Mouse (Mus musculus): ENCODE measurements at regions not wholly inside any gene's neighbourhood (a gene's known extent, or its start where the extent isn't known, plus 50 kb on each side); places are given as distances from the start of the nearest gene placed in this dataset.

DNA sequence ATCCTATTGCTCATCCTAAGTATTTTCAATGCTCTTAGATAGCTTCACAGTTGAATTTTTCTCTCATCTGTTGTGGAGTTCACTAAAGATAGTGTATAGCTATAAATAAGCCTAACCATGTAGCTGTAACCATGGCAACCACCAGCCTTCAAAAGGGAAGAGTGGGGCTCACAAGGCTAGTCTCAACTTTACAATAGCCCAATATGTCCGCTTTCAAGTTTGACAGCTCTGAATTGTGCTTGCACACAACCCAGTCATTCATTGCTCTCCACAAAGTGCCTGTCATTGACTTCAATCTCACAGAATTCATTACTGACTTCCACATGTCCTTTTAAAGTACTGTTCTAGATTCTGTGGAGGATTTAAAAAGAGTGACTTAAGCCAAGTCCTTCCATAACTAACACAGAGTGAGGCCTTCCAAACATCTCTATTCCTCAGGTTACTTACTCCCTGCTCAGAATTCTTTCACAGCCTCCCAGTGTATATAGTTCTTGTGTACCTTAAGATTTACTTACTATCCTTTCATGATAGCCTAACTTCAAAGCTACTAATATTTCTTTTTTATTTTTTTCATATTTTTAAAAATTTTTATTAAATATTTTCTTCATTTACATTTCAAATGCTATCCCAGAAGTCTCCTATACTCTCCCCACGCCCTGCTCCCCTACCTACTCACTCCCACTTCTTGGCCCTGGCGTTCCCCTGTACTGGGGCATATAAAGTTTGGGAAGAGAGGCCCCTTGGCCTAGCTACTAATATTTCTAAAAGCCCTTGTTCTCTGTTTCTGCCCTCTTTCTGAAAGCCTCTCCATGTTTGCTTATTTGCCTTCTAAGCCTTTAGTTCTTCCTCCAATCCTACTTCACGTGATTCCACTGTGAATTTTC is 134.3 kb upstream of the Plppr1 start:
- H3K9ac ChIP-seq (replicated peaks; ENCODE audit: low read depth, low read length), result no peak overlapping the region
- H3K4me2 ChIP-seq (ENCODE audit: low read depth, low read length), result no peak overlapping the region
- DNase-seq (ENCODE audit: low spot score) (no peak), ATAC-seq (ENCODE audit: insufficient read depth, low read depth) (no peak)
- H3K4me1 ChIP-seq (ENCODE audit: control insufficient read depth, insufficient read depth), result no peaks in the 10 kb centered on the region
- 81% methylated on average over 4 of the region's 4 CpGs for WGBS
- no peak for TF ChIP-seq EP300 (IDR thresholded peaks at IDR 0.05; ENCODE audit: low read depth)
- no peak for TF ChIP-seq CTCF (IDR thresholded peaks at IDR 0.05; ENCODE audit: low read depth)
- H3K9me3 ChIP-seq (replicated peaks; ENCODE audit: control insufficient read depth, low read length), result no peaks in the 10 kb centered on the region
- H3K4me3 ChIP-seq (ENCODE audit: low read depth, low read length), result no peak overlapping the region
- no peaks in the 10 kb centered on the region for H3K36me3 ChIP-seq (replicated peaks; ENCODE audit: control insufficient read depth, insufficient read depth, low read length)
- H3K27me3 ChIP-seq (ENCODE audit: control insufficient read depth, insufficient read depth, low read length), result no peaks in the 10 kb centered on the region
- no peak overlapping the region for H3K27ac ChIP-seq (ENCODE audit: low read depth)

DNA sequence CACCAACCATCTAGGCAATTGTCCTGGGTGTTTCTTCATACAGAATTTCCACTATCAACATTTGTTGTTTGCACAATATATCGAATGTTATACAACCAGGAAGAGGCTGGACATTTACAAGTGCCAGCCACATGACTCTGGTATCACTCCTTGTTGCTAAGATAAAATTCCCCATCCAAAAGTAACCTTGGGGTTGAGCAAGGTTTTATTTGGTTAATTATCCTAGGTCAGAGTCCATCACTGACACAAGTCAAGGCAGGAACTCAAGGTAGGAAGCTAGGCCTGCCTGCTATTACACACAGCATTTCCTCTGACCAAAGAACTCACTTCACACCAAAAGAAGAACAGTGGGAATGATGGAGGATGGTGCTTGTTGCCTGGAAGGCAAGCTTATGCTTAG is 120.7 kb upstream of the Plppr1 start:
- TF ChIP-seq CTCF (IDR thresholded peaks at IDR 0.05; ENCODE audit: low read depth), result no peak
- TF ChIP-seq EP300 (IDR thresholded peaks at IDR 0.05; ENCODE audit: low read depth), result no peak
- ATAC-seq (ENCODE audit: insufficient read depth, low read depth), result no peak
- Histone ChIP-seq H3K4me3 (ENCODE audit: low read depth, low read length) (no peak overlapping the region), H3K9me3 (replicated peaks; ENCODE audit: control insufficient read depth, low read length) (no peaks in the 10 kb centered on the region), H3K9ac (replicated peaks; ENCODE audit: low read depth, low read length) (no peak overlapping the region), H3K4me2 (ENCODE audit: low read depth, low read length) (no peak overlapping the region), H3K36me3 (replicated peaks; ENCODE audit: control insufficient read depth, insufficient read depth, low read length) (no peaks in the 10 kb centered on the region), H3K4me1 (ENCODE audit: control insufficient read depth, insufficient read depth) (no peaks in the 10 kb centered on the region), H3K27ac (ENCODE audit: low read depth) (no peak overlapping the region), H3K27me3 (ENCODE audit: control insufficient read depth, insufficient read depth, low read length) (no peaks in the 10 kb centered on the region)
- WGBS, result 60% methylated on average over 1 of the region's 1 CpGs
- no peak for DNase-seq (ENCODE audit: low spot score)

DNA sequence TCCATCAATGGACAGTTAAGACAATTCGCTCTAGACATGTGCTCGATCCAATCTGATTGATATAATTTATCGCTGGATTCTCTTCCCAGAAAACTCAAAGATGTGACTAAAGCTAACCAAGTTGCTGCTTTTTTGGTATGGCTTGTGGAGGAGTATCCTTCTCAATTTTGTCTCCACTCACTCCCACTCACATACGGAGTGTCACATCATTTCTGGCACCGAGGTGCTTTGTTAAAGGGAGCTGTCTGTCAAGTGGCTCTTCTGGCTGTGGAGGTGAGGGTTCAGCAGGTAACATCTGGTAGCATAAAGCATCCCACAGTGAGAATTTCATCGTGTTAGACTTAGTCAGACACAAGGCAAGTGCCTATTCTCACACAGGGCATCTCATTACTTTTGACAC is 120.2 kb upstream of the Plppr1 start:
- WGBS, result 83% methylated on average over 6 of the region's 6 CpGs
- H3K36me3 ChIP-seq (replicated peaks; ENCODE audit: control insufficient read depth, insufficient read depth, low read length), result no peaks in the 10 kb centered on the region

DNA sequence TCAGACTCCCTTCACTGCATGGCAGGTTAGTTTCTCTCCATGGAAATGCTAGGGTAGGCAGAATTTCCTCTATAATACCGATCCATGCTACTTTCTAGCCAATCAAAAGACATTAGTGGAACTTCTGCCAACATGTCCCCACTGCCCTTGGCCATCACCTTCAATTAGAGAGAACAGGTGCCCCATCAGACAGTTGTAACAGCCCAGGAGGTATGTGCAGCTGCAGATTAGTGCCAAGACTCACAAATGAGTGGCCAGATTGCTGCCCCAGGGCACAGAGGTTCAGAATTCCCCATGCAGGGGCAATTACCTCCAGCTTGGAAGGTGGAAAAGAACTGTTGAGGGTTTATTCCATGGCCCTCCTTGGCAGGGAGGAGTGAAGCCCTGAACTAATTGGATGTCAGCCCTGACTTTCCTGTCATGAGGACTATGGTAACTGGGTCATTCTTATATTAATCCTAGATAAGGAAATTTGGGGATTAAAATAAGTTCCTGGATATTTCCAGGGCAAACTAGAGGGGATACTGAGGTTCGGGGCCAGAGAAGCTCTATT is 113.7 kb upstream of the Plppr1 start:
- Histone ChIP-seq H3K9me3 (replicated peaks; ENCODE audit: control insufficient read depth, low read length) (no peaks in the 10 kb centered on the region), H3K36me3 (replicated peaks; ENCODE audit: control insufficient read depth, insufficient read depth, low read length) (no peaks in the 10 kb centered on the region), H3K27ac (ENCODE audit: low read depth) (no peak overlapping the region), H3K27me3 (ENCODE audit: control insufficient read depth, insufficient read depth, low read length) (no peaks in the 10 kb centered on the region), H3K4me1 (ENCODE audit: control insufficient read depth, insufficient read depth) (no peaks in the 10 kb centered on the region), H3K9ac (replicated peaks; ENCODE audit: low read depth, low read length) (no peak overlapping the region), H3K4me2 (ENCODE audit: low read depth, low read length) (no peak overlapping the region), H3K4me3 (ENCODE audit: low read depth, low read length) (no peak overlapping the region)
- DNase-seq (ENCODE audit: low spot score) (no peak), ATAC-seq (ENCODE audit: insufficient read depth, low read depth) (no peak)
- TF ChIP-seq EP300 (IDR thresholded peaks at IDR 0.05; ENCODE audit: low read depth), result no peak
- WGBS, result 89% methylated on average over 2 of the region's 2 CpGs

More for the DNA sequence above, 120.2 kb upstream of the Plppr1 start:
- Histone ChIP-seq H3K9me3 (replicated peaks; ENCODE audit: control insufficient read depth, low read length) (no peaks in the 10 kb centered on the region), H3K4me1 (ENCODE audit: control insufficient read depth, insufficient read depth) (no peaks in the 10 kb centered on the region), H3K4me3 (ENCODE audit: low read depth, low read length) (no peak overlapping the region), H3K4me2 (ENCODE audit: low read depth, low read length) (no peak overlapping the region), H3K27me3 (ENCODE audit: control insufficient read depth, insufficient read depth, low read length) (no peaks in the 10 kb centered on the region), H3K27ac (ENCODE audit: low read depth) (no peak overlapping the region), H3K9ac (replicated peaks; ENCODE audit: low read depth, low read length) (no peak overlapping the region)
- ATAC-seq (ENCODE audit: insufficient read depth, low read depth) (no peak), DNase-seq (ENCODE audit: low spot score) (no peak)
- no peak for TF ChIP-seq EP300 (IDR thresholded peaks at IDR 0.05; ENCODE audit: low read depth)
- TF ChIP-seq CTCF (IDR thresholded peaks at IDR 0.05; ENCODE audit: low read depth), result no peak

DNA sequence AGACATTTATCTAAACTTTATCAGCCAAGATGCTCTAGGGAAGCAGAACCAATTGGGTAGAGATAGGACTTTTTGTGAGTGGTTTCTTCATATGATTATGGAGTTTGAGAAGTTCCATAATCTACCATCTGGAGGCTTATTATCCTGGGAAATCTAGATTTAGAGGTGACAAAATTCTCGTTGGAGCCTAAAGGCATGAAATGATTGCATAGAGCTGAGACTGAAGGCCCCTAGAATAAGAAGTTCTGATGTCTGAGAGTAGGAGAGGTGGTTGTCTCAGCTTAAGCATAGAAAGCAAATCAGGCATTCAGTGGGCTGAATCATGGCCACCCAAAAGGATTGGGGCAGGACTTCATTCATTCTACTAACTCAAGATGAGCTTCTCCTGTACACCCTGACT is 106.1 kb upstream of the Plppr1 start:
- WGBS, result 50% methylated on average over 1 of the region's 1 CpGs
- TF ChIP-seq CTCF (IDR thresholded peaks at IDR 0.05; ENCODE audit: low read depth) (no peak), EP300 (IDR thresholded peaks at IDR 0.05; ENCODE audit: low read depth) (no peak)
- Histone ChIP-seq H3K9ac (replicated peaks; ENCODE audit: low read depth, low read length) (no peak overlapping the region), H3K4me2 (ENCODE audit: low read depth, low read length) (no peak overlapping the region), H3K4me1 (ENCODE audit: control insufficient read depth, insufficient read depth) (no peaks in the 10 kb centered on the region), H3K9me3 (replicated peaks; ENCODE audit: control insufficient read depth, low read length) (no peaks in the 10 kb centered on the region), H3K4me3 (ENCODE audit: low read depth, low read length) (no peak overlapping the region), H3K27ac (ENCODE audit: low read depth) (no peak overlapping the region), H3K36me3 (replicated peaks; ENCODE audit: control insufficient read depth, insufficient read depth, low read length) (no peaks in the 10 kb centered on the region), H3K27me3 (ENCODE audit: control insufficient read depth, insufficient read depth, low read length) (no peaks in the 10 kb centered on the region)
- ATAC-seq (ENCODE audit: insufficient read depth, low read depth), result no peak
- DNase-seq (ENCODE audit: low spot score), result no peak

Data from heart, postnatal 0 days (tissue).